Mouse (Mus musculus) B cell, adult 62 days (primary cell): ENCODE measurements around the gene Myod1. TPM values are rescaled to one million over a fixed set of nuclear protein-coding genes. Genes with fewer than 3 reads are reported as not detected.

Experiments
- total RNA-seq: library from RNA; stranded (reverse); gene quantifications from 4 replicates; pipeline ENCODE4 v1.2.4, GENCODE M21; 2023

The Myod1 gene
- 0.30 TPM in 1 of 4 replicates, not detected in the others for total RNA-seq

GRCm38 (mm10) chr7:46376172-46377007, at the start of gene Myod1:
Myod1 (plus strand) TSS chr7:46376474.

GRCm38 (mm10) chr7:46396231-46396927, 20.1 kb downstream of the Myod1 start, which contains the start of gene Kcnc1:
Kcnc1 (plus strand) TSS chr7:46396497.

Other genes with a start within 250 kb of the Myod1 start
- gene Abcc8, start 196.4 kb upstream of the Myod1 start, total RNA-seq, result 0.09 TPM in 1 of 4 replicates, not detected in the others
- not detected in 4 replicates for gene Ush1c, start 138.0 kb upstream of the Myod1 start, total RNA-seq
- gene Otog, start 135.5 kb upstream of the Myod1 start, total RNA-seq, result not detected in 4 replicates
- 0.17 to 0.53 TPM (median 0.36 TPM) in 4 replicates for gene Kcnc1, start 20.0 kb downstream of the Myod1 start, total RNA-seq